Comparison of ENCODE assay signal across 18 mouse cellular contexts in genomic region chr9:50493777-50494176, GRCm38 (mm10). TPM values are rescaled to one million over a fixed set of nuclear protein-coding genes. Genes with fewer than 3 reads are reported as not detected.
"Had no signal": no experiment of that assay in that cellular context is flagged by ENCODE, and none has a peak within 500 bp of the region (broad histone marks: within the 10 kb centered on the region; RNA-seq: fewer than 3 reads in every experiment).

No protein-coding gene starts in this region.

- H3K36me3 ChIP-seq: liver, embryonic 13.5 days; liver, embryonic 15.5 days; lung, embryonic 15.5 days; midbrain, embryonic 13.5 days; midbrain, embryonic 15.5 days; neural tube, embryonic 12.5 days had no signal

- ATAC-seq: liver, postnatal 0 days; midbrain, embryonic 13.5 days; midbrain, embryonic 15.5 days had no signal

- H3K27ac ChIP-seq: liver, embryonic 13.5 days; liver, embryonic 15.5 days; lung, embryonic 15.5 days; macrophage; midbrain, embryonic 13.5 days; midbrain, embryonic 15.5 days; neural tube, embryonic 12.5 days had no signal

- H3K4me3 ChIP-seq: liver, embryonic 13.5 days; liver, embryonic 15.5 days; lung, embryonic 15.5 days; megakaryocyte, embryonic 14.5 days; midbrain, embryonic 13.5 days; midbrain, embryonic 15.5 days; neural tube, embryonic 12.5 days had no signal

- H3K9me3 ChIP-seq: liver, embryonic 13.5 days; liver, embryonic 15.5 days; lung, embryonic 15.5 days; megakaryocyte, embryonic 14.5 days; midbrain, embryonic 13.5 days; midbrain, embryonic 15.5 days; neural tube, embryonic 12.5 days had no signal

- H3K9ac ChIP-seq: liver, embryonic 13.5 days; liver, embryonic 15.5 days; liver, postnatal 0 days; lung, embryonic 15.5 days; midbrain, embryonic 13.5 days; midbrain, embryonic 15.5 days; neural tube, embryonic 12.5 days had no signal

- DNase-seq: liver, embryonic 13.5 days; liver, postnatal 0 days; lung, postnatal 14 days; retina, postnatal 1 day; right cerebral cortex, adult 18-20 months; right cerebral cortex, postnatal 25 days; right cerebral cortex, postnatal 4 days; spleen, adult 18-20 months; thymus, adult 2 months; thymus, postnatal 25 days had no signal

- H3K27me3 ChIP-seq: liver, embryonic 13.5 days; liver, embryonic 15.5 days; lung, embryonic 15.5 days; megakaryocyte, embryonic 14.5 days; midbrain, embryonic 13.5 days; midbrain, embryonic 15.5 days; neural tube, embryonic 12.5 days had no signal

- H3K4me2 ChIP-seq: liver, embryonic 11.5 days; liver, embryonic 13.5 days; liver, embryonic 15.5 days; lung, embryonic 15.5 days; midbrain, embryonic 13.5 days; midbrain, embryonic 15.5 days; neural tube, embryonic 12.5 days had no signal

RNA-seq across cellular contexts. Expression of gene Plet1, which starts 0.5 kb away (rescaled TPM):
- polyA plus RNA-seq: macrophage had no signal
